Mouse (Mus musculus) adrenal gland, adult (tissue): ENCODE measurements around the gene Pelo.

Experiments used
- DNase-seq, 2 experiments: peaks; one replicate each; pipeline ENCODE4 v3.0.0; 2022 to 2023; ENCODE audit warnings: low spot score in 1 of 2; ENCODE audit not compliant: inconsistent age in 2 of 2

Pelo gene

GRCm38 (mm10) chr13:115050660-115051559 is 39.1 kb downstream of the Pelo start:
- no peak for DNase-seq

GRCm38 (mm10) chr13:115042652-115043051 is 47.3 kb downstream of the Pelo start:
- no peak for DNase-seq
